Mouse (Mus musculus) telencephalon, adult 2 months (tissue): ENCODE results near the gene Krtdap.
"Not testable (repeated sequence)": the region's sequence is repeated elsewhere in the genome, so short reads cannot be mapped to it uniquely, and the experiment has no call there.

Experiments
- DNase-seq: peaks from one replicate; pipeline ENCODE4 v3.0.0-alpha.2; 2011; ENCODE audit warnings: low read depth, low spot score

The Krtdap gene

DNA sequence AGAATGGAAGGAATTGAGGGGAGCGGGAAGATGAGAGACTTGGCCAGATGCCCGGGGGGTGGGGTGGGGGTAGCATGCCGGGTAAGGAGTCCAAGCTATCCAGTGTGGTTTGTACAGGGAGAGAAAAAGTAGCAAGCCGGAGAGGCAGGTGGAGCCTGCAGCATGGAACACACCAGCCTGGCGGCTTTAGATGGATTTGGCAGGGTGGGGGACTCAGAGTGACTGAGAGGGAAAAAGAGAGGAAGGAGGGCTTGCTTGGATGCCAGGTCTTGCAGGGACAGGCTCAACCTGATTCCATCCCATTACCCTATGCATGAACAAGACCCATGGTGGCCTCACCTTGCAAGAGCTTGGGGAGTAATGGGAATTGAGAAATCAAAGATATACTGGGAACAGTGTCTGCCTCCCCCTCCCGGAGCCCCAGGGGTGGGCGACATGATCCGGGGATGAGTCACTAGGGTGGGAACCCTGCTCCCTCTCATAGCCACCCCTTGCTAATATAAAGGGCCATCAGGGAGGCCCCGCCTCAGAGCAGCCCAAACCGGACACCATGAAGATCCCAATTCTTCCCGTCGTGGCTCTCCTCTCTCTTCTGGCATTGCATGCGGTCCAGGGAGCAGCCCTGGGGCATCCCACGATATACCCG is at the start of gene Krtdap:
TSS of gene Krtdap (plus strand) at position 520 of the 646 bp plus-strand sequence.
- no peak for DNase-seq

DNA sequence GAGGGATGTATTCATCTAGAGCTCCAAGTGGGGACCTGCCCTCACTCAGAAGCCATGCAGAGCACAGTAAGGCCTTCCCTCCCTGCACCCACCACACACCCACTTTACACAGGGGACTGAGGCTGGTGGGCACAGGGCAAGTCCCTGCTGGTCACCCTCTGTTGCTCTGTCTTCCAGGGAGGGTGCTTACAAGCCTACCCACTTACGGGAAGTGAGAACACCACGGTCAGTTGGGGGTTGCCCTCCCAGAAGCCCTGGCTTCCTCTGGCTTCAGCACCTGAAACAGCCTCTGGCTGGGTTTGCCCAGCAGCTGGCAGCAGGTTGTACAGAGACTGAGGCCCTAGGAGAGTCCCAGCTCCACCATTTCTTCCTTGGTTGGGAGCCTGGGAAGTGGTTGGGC is 45.1 kb upstream of the Krtdap start:
- DNase-seq = not testable (repeated sequence)

DNA sequence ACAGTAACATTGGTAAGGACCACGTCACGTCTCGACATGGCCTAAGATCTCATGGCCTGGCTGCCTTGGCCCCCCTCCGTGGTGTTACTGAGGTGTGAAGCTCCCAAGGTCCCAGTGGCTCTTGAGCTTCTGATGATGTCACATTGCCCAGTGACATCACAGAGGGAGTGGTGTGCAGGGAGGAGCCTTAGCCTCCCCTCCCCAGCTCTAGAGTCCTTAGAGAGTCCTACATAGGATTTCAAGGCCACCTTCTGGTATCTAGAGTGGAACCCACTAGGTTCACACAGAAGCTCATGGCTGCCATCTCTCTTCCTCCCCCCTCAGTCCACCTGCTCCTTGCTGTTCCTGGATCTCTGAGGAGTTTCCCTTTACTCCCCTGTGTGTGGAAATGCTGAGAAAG is 44.1 kb upstream of the Krtdap start, which contains the start of gene Gapdhs:
TSS of gene Gapdhs (minus strand) at position 65 of the 400 bp plus-strand sequence.
- DNase-seq = not testable (repeated sequence)

DNA sequence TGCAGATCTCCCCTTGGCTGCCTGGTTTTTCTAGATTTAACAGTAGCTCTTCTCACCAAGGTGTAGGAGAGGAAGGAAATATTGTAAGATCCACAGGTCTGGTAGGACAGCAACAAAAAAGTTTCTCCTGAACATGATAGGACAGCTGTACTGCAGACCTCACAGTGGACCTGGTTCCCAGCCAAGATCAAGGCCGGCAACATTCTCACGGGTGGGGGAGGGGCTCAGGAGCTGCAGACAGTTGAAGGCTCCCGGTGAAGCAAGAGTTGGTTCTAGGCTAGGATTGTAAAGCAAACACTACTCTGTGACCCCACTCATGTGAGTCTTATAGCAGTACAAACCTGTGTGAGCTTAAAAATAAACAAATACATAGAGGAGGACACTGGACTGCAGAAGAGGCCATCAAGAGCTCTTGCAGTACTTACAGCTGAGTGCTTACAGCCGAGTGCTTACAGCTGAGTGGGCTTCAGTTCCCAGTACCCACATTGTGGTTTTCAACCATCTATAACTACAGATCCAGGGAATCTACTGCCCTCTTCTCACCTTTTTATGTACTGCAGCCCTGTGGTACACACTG is 43.6 kb upstream of the Krtdap start:
- DNase-seq = no peak

DNA sequence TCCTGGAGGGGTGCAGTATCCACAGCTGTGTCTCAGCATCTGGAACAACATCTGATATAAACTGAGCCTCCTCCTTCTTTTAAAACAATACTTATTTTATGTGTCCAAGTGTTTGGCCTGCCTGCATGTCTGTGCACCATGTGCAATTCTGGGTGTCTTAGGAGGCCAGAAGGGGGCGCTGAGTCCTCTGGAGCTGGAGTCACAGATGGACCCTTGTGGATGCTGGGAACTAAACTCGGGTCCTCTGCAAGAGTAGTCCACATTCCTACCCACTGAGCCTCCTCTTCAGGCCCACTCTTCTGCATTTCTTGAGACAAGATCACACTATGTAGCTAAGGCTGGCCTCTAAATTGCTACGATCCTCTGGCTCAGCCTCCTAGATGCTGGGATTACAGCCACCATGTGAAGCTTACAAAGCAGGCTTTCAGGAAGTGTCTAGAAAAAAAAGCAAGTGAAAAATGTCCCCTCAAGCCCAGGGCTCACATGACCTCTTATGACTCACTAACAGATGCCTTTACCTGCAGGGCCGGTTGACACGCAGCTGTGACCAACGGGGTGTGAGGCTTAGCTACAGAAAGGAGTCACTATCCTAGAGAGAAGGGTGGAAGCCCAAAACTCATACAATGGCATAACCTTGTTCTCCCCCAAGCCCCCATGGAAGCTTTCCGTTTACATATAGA is 40.0 kb upstream of the Krtdap start:
- no peak for DNase-seq

DNA sequence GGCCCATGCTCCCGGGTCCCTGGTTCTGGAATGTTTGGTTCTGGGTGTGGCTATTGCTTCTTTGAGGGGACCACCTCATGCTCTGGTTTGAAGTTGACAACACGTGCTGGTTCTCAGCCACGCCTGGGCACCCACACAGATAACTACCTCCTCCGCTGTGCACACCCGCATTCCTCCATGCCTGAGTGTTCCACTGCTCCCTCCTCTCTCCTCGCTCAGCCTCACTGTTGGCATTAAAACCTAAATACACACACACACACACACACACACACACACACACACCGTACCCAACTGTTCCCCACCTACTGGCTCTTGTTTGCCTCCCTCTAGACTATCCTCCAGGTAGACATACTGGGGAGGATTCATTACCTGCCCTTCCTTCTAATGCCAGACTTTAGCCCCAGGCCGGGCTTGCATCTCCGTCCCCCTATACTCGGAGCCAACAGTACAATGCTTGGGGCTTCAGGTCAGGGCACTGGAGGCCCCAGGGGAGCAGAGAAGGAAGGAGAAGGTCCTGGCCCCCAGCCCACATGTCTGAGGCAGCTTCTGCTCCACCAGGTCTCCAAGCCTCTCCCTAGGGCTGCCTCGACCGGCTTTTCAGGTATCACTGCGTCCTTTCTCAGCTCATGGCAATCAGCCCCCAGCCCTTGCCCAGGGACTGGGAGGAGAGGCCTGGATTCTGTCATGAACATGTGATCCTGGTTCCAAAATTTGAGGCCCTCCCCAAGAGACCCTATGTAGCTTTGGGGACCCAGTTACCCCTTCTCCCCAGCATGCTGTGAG is 37.7 kb upstream of the Krtdap start:
- DNase-seq = no peak

DNA sequence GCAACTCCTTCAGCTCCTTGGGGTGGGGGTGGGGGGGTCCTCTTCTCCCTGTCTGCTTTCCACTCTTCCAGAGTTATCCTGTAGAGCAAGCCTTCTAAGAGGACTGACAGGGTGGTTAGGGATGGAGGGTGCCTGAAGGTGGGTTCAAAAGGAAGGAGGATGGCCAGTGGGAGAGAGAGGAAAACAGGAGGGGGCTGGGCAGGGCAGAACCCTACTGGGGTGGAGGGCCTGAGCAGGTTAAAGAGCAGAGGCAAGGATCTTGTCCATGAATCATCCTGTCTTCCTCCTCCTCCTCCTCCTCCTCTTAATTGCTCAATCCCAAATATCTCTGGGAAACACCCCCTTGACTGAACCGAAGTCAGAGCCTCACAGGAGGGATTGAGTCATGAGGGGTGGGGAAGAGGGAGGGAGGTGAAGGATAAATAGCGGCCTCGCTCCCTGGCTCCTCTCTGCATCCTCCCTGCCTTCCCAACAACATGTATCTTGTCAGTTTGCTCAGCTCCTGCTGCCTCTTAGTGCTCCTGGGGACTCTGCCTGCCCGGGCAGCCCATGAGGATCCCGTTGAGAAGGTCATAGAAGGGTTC is 36.5 kb upstream of the Krtdap start, which contains the start of gene Sbsn:
TSS of gene Sbsn (plus strand) at position 386 of the 584 bp plus-strand sequence.
- no peak for DNase-seq

DNA sequence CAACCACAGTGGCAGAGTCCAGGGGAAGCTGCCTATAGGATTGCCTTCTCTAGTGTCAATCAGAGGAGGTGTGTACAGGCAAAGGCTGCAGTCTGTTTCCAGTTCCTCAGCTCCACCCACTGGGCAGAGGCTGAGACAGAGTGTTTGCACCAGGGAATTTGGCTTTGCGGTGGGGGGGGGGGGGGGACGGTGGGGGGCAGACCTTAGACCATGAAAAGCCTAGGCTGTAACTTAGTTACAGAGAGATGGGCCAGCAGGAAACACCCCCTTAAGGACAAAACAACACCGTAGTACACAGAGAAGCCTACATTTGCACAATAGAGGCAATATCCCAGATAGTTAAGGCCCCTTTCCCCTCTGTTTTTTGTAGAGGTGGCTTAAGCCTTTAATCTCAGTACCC is 30.7 kb upstream of the Krtdap start:
- DNase-seq = no peak

DNA sequence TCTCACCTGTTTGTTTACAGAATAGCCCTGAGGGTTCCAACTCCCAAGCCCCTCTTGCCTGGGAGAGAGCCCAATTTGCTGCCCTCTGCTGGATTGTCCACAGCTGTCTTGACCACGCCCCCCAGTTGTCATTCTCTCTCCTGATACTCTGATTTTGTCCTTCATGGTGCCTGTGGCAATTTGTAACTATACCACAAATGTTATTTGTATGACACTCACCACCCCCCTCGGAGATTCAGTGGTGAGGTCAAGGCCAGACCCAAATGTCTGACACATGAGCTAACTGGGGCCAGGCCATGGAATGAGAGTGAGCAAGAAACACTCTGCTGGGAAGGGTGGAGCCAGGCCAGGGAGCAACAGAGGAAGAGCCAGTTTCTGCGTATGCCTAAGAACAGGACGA is 28.8 kb upstream of the Krtdap start:
- no peak for DNase-seq

DNA sequence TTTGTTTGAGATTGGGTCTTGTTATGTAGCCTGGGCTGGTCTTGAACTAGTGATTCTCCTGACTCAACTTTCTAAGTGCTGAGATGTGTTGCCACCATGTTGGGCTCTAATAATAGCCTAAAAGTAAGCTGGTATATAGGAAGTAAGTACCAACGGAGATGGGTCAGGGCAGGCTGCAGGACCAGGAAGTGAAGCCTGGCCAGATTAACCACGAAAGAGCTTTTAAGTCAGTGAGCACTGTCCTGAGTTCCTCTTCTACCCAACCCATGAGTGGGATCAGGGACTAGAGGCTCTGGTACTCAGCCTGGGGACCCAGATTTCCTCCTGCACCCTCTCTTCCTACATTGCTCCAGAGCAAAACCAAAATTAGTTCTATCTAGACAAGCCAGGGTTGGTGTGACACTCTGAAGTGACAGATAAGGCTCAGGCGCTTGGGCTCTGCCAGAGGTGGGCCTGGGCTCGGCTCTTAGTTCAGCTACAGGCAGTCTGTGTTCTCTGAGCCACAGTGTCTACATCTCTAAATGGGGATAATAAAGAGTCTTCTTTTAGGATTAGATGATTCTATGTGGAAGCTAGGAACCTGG is 25.8 kb upstream of the Krtdap start:
- no peak for DNase-seq

DNA sequence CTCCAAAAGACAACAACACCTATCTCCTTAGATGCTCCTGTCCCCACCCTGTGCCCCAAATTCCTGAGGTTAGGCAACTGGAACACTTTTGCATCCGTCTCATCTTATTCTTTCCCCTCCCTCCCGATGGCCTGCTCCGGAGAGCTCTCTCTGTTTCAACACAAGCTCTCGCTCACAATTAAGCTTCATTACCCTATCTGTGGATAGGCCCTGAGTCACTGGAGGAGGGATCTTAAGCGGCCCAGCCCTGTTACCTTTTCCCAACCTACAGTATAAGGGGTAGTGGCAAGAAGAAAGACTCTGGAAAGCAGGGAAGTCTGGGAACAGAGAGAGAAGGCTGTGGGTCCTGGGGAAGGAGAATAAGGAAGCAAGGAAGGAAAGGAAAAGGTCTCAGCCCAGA is 24.2 kb upstream of the Krtdap start, which contains the start of gene Dmkn:
TSS of gene Dmkn (plus strand) at position 301 of the 400 bp plus-strand sequence.
- no peak for DNase-seq

DNA sequence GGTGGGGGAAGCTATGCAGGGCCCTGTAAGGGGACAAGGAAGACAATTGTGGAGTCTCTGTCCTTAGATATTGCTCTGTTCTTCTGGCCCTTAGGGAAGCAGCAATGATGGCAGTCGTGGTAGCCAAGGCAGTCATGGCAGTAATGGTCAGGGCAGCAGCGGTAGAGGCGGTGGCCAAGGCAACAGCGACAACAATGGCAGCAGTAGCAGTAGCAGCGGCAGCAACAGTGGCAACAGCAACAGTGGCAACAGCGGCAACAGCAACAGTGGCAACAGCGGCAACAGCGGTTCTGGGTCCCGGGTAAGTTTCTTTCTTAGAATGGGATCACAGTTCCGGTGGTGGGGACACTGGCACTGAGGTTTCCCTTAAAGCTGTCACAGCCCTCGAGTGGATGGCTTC is 22.5 kb upstream of the Krtdap start:
- no peak for DNase-seq

DNA sequence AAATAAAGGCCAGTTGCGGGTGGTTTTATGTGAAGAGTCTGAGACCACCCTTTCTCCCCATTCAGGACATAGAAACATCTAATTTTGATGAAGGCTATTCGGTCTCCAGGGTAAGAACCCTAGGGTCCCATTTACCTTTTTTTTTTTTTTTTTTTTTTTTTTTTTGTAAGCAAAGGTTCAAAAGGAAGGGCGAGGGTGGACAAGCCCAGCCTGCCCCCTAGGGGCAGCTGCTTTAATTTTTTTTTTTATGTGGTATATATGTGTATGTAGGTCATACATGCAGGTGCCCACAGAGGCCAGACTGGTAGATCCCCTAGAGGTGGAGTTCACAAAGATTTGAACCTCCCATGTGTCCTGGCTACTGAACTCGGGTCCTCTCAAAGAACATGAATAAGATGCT is 21.3 kb upstream of the Krtdap start:
- DNase-seq = no peak

DNA sequence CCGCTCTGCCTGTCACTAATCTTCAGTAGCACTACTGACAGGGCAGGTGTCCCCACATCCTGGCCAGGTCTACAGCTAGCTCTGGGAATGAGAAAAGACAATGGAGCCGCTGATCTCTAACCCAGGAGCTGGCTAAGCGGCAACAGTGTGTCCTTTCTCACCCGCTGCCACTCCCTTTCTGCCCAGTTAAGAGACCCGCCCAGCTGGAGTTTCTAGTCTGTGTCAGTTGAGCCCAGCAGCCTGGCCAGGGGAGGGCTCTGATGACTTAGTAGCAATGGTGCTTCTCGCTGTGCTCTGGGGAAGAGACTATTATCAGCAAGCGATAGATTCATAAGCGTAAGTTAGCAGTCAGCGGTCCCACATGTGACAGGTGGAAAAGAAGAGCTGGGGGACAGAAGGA is 18.5 kb upstream of the Krtdap start:
- DNase-seq = no peak

DNA sequence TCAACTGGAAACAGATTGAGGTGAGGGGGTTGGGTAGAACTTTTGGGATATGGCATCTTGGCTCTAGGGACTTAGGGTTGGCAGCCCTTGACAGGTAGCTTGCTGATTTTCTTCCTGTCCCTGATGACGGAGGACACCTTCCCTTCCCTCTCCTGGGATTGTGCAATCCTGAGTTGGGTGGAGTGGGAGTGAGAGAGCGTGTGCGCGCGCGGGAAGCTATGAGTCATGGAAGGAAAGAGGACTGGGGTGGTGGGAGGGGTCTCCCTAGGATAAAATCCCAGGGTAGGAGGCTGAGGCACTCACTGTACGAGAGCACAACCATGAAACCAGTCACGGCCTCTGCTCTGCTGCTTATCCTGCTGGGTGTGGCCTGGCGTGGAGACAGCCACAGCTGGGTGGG is 11.6 kb upstream of the Krtdap start:
- no peak for DNase-seq

DNA sequence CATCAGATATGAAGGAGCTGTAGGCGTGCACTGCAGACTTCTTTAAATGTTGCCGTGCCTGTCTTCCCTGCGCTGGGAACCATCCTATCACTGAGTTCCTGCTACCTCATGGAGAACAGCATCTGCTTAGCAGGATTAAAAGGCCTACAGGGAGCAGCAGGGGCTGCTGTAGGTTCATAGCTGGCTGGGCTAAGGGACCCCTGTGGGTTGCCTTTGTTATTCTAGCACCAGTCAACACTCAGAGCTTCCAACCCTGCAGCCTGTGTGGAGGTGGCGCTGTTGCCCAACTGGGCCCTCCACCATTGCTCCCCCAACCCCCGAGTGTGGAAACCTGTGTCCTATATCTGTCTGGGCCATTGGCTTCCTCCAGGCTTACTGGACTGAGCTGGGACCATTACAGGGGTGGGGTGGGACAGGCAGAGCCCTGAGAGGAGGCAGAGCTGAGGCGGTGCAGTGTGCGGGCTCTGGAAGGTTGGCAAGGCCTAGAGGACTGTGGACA is 10.6 kb upstream of the Krtdap start:
- DNase-seq = no peak

DNA sequence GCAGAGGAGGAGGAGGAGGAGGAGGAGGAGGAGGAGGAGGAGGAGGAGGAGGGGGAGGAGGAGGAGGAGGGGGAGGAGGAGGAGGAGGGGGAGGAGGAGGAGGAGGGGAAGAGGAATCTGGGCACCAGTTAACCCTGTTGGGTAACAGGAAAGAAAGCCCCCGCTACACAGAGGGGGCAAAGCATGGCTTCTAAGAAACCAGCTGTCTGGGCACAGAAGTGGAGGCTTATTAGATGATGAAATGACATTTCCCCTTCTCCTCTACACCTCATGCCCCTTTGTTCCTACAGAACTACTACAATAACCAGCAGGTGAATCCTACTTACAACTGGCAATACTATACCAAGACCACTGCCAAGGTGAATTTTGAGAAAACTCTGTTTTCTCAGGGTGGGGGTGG is 9.8 kb upstream of the Krtdap start:
- no peak for DNase-seq

DNA sequence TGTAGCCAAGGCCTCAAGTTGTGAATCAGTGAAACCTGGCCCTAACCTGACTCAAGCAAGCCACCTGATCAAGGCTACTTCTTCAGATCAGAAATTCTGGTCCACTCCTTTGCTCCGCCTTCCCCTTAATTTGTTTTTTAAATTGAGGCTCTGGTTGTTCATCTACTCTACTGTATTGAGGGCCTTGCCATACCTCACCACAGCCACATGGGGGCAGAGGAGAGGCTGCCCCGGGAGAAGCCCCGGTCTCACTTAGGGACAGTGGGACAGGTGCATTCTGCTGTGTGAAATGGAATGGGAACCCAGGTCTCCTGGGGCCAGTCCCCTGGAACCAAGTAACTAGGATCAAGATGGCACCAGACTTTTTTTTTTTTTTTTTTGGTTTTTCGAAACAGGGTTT is 5.9 kb upstream of the Krtdap start:
- DNase-seq = no peak

DNA sequence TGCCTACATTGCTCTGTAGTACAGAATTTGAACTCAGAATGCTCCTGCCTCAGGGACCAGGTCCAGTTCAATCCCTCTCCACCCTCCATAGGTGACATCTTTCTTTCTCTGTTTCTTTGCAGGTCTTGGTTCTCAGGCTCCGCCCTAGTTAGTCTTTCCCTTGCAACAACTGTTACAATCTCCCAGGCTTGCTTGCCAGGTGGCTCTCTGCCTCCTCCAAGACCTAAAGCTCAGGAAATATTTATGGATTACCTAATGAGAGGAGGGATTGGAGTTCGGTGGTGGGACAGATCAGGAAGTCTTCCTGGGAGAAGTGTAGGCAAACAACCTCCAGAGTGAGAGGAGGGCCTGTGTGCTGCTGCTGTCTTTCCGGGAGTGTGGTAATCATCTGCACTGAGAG is 5.0 kb upstream of the Krtdap start:
- no peak for DNase-seq

DNA sequence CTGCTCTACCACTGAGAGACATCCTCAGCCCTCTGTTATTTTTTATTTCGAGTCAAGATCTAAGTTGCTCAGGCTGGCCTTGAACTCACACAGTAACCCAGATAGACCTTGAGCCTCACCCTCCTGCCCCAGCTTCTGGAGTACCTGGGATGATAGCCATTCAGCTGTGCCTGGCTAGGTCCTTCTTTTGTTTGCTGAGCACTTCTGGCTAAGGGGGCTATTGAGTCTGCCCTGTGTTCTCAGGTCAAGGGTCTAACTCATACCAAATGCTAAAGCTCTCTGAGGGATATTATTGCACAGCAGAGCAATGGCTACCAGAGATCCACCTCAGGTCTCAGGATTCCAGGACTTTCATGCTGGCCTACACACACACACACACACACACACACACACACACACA is 2.5 kb upstream of the Krtdap start:
- no peak for DNase-seq
